Mouse (Mus musculus) limb, embryonic 14.5 days (tissue): ENCODE results near the gene Hoxb9. TPM values are rescaled to one million over a fixed set of nuclear protein-coding genes. Genes with fewer than 3 reads are reported as not detected.

Experiments
- ATAC-seq: fragments of 200-750 bp; cut with Nextera tagmentation; 2 replicates; pipeline ENCODE4 v1.8.0; 2017; ENCODE audit warnings: low read depth, moderate number of reproducible peaks, moderate TSS enrichment; ENCODE audit not compliant: low FRiP score
- DNase-seq: peaks from one replicate; pipeline ENCODE4 v3.0.0-alpha.2; 2015; ENCODE audit warnings: low spot score
- H3K27ac ChIP-seq: fragments of 300-500 bp; sonication (generic); replicated peaks from 2 replicates; pipeline ENCODE4 v1.5.1; 2014; ENCODE audit warnings: low read depth, mild to moderate bottlenecking, low read length, moderate library complexity, mixed read lengths
- H3K27me3 ChIP-seq: fragments of 300-500 bp; sonication (generic); 2 replicates; pipeline ENCODE4 v1.6.1; 2014; ENCODE audit warnings: low read length, mixed read lengths; ENCODE audit not compliant: control insufficient read depth, insufficient read depth
- H3K36me3 ChIP-seq: fragments of 300-500 bp; sonication (generic); 2 replicates; pipeline ENCODE4 v1.6.1; 2014; ENCODE audit warnings: mild to moderate bottlenecking, low read length, moderate library complexity, mixed read lengths; ENCODE audit not compliant: control insufficient read depth, insufficient read depth
- H3K4me1 ChIP-seq: fragments of 300-500 bp; sonication (generic); 2 replicates; pipeline ENCODE4 v1.6.1; 2014; ENCODE audit warnings: antibody characterized with exemption, low read length, mixed read lengths; ENCODE audit not compliant: control insufficient read depth, insufficient read depth
- H3K4me2 ChIP-seq: fragments of 300-500 bp; sonication (generic); replicated peaks from 2 replicates; pipeline ENCODE4 v1.6.1; 2014; ENCODE audit warnings: low read depth, mild to moderate bottlenecking, low read length, moderate library complexity; ENCODE audit not compliant: severe bottlenecking
- H3K4me3 ChIP-seq: fragments of 300-500 bp; sonication (generic); replicated peaks from 2 replicates; pipeline ENCODE4 v1.5.1; 2014; ENCODE audit warnings: low read length
- H3K9ac ChIP-seq: fragments of 300-500 bp; sonication (generic); 2 replicates; pipeline ENCODE4 v1.6.1; 2014; ENCODE audit warnings: mild to moderate bottlenecking, low read depth, low read length, moderate library complexity; ENCODE audit not compliant: severe bottlenecking
- H3K9me3 ChIP-seq: fragments of 300-500 bp; sonication (generic); 2 replicates; pipeline ENCODE4 v1.6.1; 2016; ENCODE audit warnings: low read length; ENCODE audit not compliant: control insufficient read depth
- POLR2A ChIP-seq: fragments of 200-500 bp; IDR thresholded peaks from 2 replicates; pipeline ENCODE4 v1.8.0; 2012; ENCODE audit warnings: inconsistent platforms, mild to moderate bottlenecking, moderate library complexity, borderline replicate concordance; ENCODE audit not compliant: insufficient read depth, insufficient read length; ENCODE audit errors: extremely low read depth
- WGBS: fragments of 180-500 bp; shearing (Covaris S2); extraction: QIAGEN DNeasy Blood & Tissue Kit; methylation state at CpG from one replicate; pipeline ENCODE4 v1.1.7; 2014; 5-methylcytosine and 5-hydroxymethylcytosine counted together
- polyA plus RNA-seq, 2 experiments: library from polyadenylated mRNA; depleted of rRNA in 1 of 2; stranded (reverse) in 1 of 2; unstranded in 1 of 2; fragments of >200 nt; fragmentation: Nextera tagmentation in 1 of 2; extraction: Ambion mirVana in 1 of 2; gene quantifications; 2 replicates each; pipeline versions ENCODE4 v1.2.1 to v1.2.3; 2012 to 2014

The Hoxb9 gene
- polyA plus RNA-seq, 2 experiments, result 1.2 to 4.4 TPM

GRCm38 (mm10) chr11:96301837-96302236 is 30.6 kb downstream of the Hoxb9 start:
- no peak for ATAC-seq
- DNase-seq, result no peak
- Histone ChIP-seq H3K4me3 (no peak overlapping the region), H3K4me1 (0 out of 2 replicates have a peak, but pooled peaks cover 3% of the 10 kb centered on the region), H3K27ac (no peak overlapping the region), H3K9ac (no peak overlapping the region), H3K27me3 (peaks cover 100% of the 10 kb centered on the region), H3K4me2 (no peak overlapping the region), H3K9me3 (no peaks in the 10 kb centered on the region), H3K36me3 (no peaks in the 10 kb centered on the region)
- no peak for TF ChIP-seq POLR2A
- WGBS, result 2% methylated on average over 15 of the region's 15 CpGs

GRCm38 (mm10) chr11:96302381-96303150 is 31.3 kb downstream of the Hoxb9 start:
- 0 out of 2 replicates have a peak, but pooled peaks cover 3% of the 10 kb centered on the region for H3K4me1 ChIP-seq
- no peak overlapping the region for H3K9ac ChIP-seq
- H3K36me3 ChIP-seq, result no peaks in the 10 kb centered on the region
- no peak for TF ChIP-seq POLR2A
- H3K4me3 ChIP-seq, result no peak overlapping the region
- H3K4me2 ChIP-seq, result no peak overlapping the region
- WGBS, result 11% methylated on average over 23 of the region's 23 CpGs
- peaks cover 100% of the 10 kb centered on the region for H3K27me3 ChIP-seq
- no peak for ATAC-seq
- DNase-seq, result no peak
- H3K9me3 ChIP-seq, result no peaks in the 10 kb centered on the region
- no peak overlapping the region for H3K27ac ChIP-seq

- WGBS, result 1% methylated on average over 68 of the region's 69 CpGs
- H3K27ac ChIP-seq, result no peak within 1 kb of the TSS
- no peaks in the 10 kb centered on the region for H3K9me3 ChIP-seq
- H3K4me2 ChIP-seq, result peak within 1 kb of the TSS; percentile 35
- ATAC-seq, result 0 out of 2 replicates have a peak, but pooled peaks have one; percentile 11
- 0 out of 2 replicates have a peak, but pooled peaks cover 3% of the 10 kb centered on the region for H3K4me1 ChIP-seq
- H3K36me3 ChIP-seq, result no peaks in the 10 kb centered on the region
- peaks cover 100% of the 10 kb centered on the region for H3K27me3 ChIP-seq
- peak within 1 kb of the TSS; percentile 23 for H3K4me3 ChIP-seq
- TF ChIP-seq POLR2A, result no peak
- DNase-seq, result peak; percentile 81
- H3K9ac ChIP-seq, result peak within 1 kb of the TSS; percentile 12; the same call in 1 of the 2 replicates
Measured at GRCm38 (mm10) chr11:96303151-96304099, 32.2 kb downstream of the Hoxb9 start, which contains the start of gene Hoxb5. Hoxb5 (plus strand) TSS chr11:96303336.

- H3K9me3 ChIP-seq, result no peaks in the 10 kb centered on the region
- DNase-seq (no peak), ATAC-seq (no peak)
- 3% methylated on average over 38 of the region's 38 CpGs for WGBS
- H3K27me3 ChIP-seq, result peaks cover 100% of the 10 kb centered on the region
- no peak overlapping the region for H3K4me3 ChIP-seq
- H3K9ac ChIP-seq, result no peak overlapping the region
- no peaks in the 10 kb centered on the region for H3K36me3 ChIP-seq
- H3K27ac ChIP-seq, result no peak overlapping the region
- H3K4me1 ChIP-seq, result 0 out of 2 replicates have a peak, but pooled peaks cover 3% of the 10 kb centered on the region
- H3K4me2 ChIP-seq, result 0 out of 2 replicates have a peak overlapping the region, but pooled peaks have one; percentile 6
- TF ChIP-seq POLR2A, result no peak
Measured at GRCm38 (mm10) chr11:96304381-96305195, 33.3 kb downstream of the Hoxb9 start.
